Mouse (Mus musculus) right cerebral cortex, adult 2 months (tissue): Measurements from ENCODE around the gene Pds5b.
A peak's percentile ranks its signal among the peaks of the same experiment; 100 is the strongest.
"Not testable (repeated sequence)": the region's sequence is repeated elsewhere in the genome, so short reads cannot be mapped to it uniquely, and the experiment has no call there.

Source experiments
- DNase-seq, 2 experiments: peaks; one replicate each; pipeline ENCODE4 v3.0.0; 2021 to 2022; ENCODE audit warnings: low spot score in 2 of 2

Pds5b gene

DNA sequence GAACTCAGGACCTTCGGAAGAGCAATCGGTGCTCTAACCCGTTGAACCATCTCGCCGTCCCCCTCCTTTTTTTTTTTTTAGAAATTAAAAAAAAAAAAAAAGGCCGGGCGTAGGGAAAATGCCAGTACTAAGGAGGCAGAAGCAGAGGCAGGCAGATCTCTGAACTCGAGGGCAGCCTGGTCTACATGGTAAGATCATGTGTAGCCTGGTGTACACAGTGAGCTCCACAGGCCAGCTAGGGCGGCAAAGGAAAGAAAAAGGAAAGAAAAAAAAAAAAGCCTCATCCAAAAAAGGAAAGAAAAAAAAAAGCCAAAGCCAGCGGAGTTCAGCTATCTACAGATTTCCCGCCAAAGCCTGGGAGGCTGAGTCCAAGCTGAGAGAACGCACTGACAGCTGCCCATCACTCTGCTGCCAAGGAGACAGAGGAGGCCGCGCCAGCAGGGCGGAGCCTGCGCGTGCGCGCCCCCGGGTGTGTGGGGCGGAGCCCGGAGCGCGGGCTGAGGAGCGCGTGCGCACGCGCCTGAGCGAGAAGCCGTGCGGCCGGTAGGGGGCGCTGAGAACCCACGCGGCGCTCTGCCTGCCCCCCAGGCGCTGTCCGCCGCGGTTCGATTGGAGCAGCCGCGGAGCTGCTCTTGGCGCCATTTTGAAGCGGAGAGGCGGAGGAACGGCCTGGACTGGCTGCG, at the start of gene Pds5b:
Gene Pds5b (plus strand): TSS at position 587 of the 683 bp plus-strand sequence.
- peak; percentile 89 to 90 for DNase-seq

GRCm38 (mm10) chr5:150625528-150625927, 48.0 kb upstream of the Pds5b start:
- DNase-seq, result peak in 1 of 2 experiments; percentile 22

DNA sequence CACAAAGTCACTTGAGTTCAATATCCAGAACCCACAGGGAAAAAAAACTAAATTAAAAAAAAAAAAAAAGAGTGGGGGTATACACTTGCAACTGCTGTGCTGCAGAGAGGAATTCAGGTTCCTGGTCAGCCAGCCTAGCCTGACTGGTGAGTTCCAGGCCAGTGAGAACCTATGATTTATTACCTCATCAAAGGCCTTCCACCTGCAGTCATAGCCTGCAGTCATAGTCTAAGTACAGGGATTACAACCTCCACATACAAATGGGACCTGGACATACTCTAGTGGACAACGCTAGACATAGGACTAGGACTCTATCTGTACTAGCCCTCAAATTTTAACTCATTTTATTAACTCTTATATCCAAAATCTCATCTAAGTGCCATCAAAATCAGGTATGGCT, 44.3 kb upstream of the Pds5b start:
- no peak for DNase-seq

DNA sequence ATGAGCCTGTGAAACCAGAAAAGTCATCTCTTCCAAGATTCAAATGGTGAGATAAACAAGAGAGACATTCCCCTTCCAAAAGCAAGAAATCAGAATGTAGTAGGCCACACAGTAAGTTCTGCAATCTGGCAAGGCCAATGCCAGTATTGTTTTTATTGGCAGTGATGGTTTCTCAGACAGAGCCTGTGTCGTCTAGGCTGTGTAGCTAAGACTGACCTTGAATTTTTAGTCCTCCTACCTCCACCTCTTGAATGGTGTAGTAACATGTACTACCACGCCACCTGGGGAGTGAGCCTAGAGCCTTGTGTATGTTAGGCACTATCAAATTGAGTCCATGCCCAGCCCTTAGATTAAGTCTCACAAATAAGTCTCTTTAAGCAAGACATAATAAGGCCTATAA, 43.8 kb upstream of the Pds5b start:
- DNase-seq, result no peak

GRCm38 (mm10) chr5:150641440-150641839, 32.1 kb upstream of the Pds5b start:
- DNase-seq, result no peak

DNA sequence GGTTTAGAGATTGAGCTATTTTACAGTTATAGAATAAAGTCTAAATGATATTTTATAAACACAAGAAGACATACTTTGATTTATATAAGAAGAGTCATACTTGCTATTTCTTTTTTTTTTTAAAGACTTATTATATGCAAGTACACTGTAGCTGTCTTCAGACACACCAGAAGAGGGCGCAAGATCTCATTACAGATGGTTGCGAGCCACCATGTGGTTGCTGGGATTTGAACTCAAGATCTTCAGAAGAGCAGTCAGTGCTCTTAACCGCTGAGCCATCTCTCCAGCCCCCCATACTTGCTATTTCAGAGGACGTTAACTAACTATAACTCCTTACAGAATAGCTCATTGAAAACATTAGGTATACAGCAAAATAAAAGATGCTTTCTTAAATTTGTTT, 30.1 kb upstream of the Pds5b start:
- not testable (repeated sequence) for DNase-seq

- no peak for DNase-seq
Measured at GRCm38 (mm10) chr5:150644926-150645325, 28.6 kb upstream of the Pds5b start.

- no peak for DNase-seq
Measured at GRCm38 (mm10) chr5:150652578-150652977, 21.0 kb upstream of the Pds5b start.

- no peak for DNase-seq
Measured at GRCm38 (mm10) chr5:150654548-150654947, 19.0 kb upstream of the Pds5b start.

DNA sequence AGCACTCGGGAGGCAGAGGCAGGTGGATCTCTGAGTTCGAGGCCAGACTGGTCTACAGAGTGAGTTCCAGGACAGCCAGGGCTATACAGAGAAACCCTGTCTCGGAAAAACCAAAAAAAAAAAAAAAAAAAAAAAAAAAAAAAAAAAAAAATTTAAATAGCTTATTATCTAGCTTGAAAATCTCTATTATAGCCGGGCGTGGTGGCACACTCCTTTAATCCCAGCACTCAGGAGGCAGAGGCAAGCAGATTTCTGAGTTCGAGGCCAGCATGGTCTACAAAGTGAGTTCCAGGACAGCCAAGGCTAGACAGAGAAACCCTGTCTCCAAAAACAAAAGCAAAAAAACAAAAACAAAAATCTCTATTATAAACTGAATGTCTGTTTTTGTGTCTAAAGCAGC, 14.1 kb upstream of the Pds5b start:
- not testable (repeated sequence) for DNase-seq

GRCm38 (mm10) chr5:150660296-150660695, 13.2 kb upstream of the Pds5b start:
- not testable (repeated sequence) for DNase-seq

DNA sequence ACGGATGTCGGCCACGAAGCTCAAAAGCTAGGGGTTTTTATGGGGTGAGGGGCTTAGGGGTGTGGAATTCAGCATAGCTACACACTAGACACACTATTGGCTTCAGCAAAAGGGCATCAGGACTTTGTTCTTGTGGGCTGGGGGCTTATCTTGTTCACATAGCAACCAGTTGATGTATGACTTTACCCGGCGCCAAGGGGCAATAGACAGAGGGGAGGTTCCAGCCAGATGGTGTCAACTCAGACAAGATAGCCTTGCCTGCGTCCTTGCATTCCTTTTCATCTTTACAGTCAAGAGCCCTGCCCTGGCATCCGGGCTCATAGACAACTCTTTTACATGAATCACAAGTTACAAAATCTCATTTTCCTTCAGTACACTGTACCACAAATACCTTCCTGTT, 9.6 kb upstream of the Pds5b start:
- not testable (repeated sequence) for DNase-seq

DNA sequence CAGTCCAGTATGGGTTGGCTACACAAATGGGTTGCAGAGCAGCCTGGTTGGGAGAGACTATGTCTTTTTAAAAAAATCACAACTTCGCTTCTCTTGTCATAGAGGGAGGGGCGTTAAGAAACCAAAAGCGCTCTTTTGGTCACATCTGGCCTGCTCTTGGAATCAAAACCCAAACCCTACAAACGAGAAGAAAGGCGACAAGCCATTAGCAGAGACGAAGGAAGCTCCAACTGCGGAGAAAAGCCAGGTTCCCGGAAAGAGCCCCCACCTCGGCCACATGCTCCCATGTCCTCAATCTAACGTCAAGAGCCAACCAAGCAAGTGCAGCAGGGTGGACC, 8.8 kb upstream of the Pds5b start:
- DNase-seq, result no peak

DNA sequence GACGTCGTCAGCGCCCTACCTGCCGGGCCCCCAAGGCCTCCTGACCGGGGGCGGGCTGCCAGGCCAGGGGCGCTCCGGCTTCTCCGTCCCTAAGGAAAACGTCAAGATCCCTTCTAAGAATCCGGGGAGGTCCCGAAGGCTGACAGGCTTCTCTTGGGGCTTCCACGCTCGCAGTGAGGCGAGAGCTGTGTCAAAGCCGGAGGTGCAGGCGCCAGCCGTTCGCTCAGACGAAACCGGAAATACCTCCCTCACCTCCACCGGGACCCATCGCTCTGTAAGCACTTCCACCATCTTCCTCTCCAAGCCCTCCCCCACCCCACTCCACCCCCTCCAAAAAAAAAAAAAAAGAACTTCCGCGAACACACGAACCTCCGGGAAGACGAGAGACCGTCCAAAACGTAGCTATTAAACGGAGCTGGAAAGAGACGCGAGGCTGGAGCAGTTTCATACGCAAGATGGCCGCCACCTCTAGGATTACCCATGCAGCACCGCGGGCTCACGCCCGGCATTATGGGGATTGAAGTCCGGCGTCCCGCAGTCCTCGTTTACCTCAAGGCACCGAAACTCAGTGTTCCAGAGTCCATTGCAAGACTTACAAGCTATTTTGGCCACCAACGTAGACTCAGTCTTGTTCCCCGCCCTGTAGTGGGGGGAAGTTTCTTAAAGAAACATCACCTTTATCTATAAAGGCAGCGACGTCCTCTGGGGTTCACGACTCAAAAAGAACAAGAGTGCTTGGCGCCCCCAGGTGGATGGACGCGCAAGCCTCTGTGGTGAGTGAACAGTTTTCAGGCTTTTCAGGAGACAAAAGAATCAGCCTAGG, 8.2 kb upstream of the Pds5b start:
- DNase-seq, result peak; percentile 96 to 99

DNA sequence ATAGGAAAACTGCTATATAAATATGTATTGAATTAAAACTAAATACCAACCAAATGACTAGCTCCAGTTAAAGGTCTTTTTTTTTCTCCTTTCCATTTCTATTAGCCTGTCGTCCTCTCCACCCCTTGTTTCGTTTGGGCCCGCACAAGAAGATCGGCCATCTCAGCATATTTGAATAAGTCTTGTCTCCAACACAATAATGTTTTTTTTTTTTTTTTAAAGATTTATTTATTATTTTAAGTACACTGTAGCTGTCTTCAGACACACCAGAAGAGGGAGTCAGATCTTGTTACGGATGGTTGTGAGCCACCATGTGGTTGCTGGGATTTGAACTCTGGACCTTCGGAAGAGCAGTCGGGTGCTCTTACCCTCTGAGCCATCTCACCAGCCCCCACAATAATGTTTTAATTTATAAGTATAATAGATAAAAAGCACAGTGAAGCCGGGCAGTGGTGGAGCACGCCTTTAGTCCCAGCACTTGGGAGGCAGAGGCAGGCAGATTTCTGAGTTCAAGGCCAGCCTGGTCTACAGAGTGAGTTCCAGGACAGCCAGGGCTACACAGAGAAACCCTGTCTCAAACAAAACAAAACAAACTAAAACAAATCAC, 7.3 kb upstream of the Pds5b start, which contains the start of gene N4bp2l2:
Gene N4bp2l2 (minus strand): TSS at position 51 of the 607 bp plus-strand sequence.
- DNase-seq, result not testable (repeated sequence)

GRCm38 (mm10) chr5:150668731-150669130, 4.8 kb upstream of the Pds5b start:
- DNase-seq, result no peak

GRCm38 (mm10) chr5:150672343-150672742, 1.2 kb upstream of the Pds5b start:
- DNase-seq, result no peak

DNA sequence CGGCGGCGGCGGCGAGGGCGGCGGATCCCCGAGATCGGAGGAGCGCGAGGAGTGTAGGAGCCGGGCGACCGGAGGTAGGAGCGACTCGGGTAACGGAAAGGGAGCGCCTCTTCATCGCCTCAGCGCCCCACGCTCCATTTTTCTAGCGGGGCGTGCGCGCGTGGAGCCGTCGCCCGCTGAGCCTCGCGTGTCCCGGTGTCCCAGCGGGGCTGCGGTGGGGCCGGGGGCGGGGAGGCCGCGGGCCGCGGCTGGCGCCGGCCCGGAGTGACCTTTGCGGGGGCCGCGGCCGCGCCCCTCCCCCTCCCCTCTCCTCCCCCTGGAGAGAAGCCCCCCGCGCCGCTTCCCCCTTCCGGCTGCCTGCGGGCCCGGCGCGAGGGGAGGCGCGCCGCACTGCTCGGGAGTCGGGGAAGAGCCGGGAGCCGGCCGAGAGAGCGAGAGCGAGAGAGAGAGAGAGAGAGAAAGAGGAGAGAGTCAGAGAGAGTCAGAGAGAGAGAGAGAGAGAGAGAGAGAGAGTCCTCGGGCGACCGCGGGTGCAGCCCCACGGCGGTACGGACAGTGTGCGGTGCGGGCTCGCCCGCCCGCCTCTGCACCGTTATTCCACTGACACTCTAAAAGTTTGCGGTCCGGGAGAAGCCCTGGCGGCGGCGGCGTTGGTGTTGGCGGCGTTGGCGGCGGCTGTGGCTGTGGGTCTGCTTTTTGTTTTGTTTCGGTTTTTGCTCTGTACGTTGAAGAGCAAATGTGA, 512 bp downstream of the Pds5b start:
- no peak for DNase-seq

GRCm38 (mm10) chr5:150674866-150675265, 1.3 kb downstream of the Pds5b start:
- DNase-seq, result no peak

DNA sequence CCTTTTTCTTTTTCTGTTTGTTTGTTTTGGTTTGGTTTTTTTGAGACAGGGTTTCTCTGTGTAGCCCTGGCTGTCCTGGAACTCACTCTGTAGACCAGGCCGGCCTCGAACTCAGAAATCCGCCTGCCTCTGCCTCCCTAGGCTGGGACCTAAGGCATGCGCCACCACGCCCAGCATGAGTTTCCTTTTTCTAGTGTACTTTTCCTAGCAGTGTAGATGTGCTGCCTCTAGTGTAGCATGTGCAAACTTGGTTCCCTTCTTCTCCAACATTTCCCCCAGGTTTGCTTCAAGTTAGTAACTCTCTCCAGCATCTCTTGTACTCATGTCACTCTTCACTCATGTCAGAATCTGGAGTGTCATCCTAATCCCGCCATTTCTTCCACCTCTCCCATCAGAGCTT, 9.3 kb downstream of the Pds5b start:
- DNase-seq, result not testable (repeated sequence)

- DNase-seq, result no peak
Measured at GRCm38 (mm10) chr5:150690685-150691084, 17.1 kb downstream of the Pds5b start.

- DNase-seq, result no peak
Measured at GRCm38 (mm10) chr5:150693277-150693676, 19.7 kb downstream of the Pds5b start.
